In the genomic region with DNA sequence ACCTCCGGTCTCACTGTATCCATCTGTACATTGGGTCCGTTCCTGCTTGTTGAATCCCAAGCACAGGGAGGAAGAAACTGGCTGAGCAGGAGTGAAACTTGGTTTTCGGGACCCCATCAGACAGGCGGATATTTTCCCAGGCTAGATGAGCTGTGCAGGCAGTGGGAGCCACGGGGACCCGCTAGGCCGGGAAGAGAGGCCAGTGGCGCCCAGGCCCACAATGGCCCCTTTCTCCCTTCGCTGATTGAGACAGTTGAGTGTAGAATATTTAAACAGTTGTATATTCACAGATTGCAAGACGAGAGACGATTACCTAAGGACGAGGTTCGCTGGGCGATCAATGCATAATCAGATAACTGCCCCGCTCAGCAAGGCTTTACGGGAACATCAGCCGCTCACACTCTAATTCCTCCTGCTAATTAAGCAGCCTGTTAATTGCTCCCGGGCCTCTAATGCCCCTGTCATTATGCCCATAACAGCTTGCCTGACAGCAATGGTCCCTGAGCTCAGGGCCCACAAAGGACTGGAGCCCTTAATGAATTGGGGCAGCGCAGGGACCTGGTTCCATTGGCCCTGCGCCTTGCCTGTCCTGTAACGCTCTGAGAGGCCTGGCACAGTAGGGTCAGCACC, we compare ENCODE assay signal across 12 mouse cellular contexts. TPM values are rescaled to one million over a fixed set of nuclear protein-coding genes. Genes with fewer than 3 reads are reported as not detected.
DNase-seq lines count a peak whose midpoint lies in the region; ATAC-seq and TF ChIP-seq lines count a peak whose summit lies in the region.
"Had no signal": no experiment of that assay in that cellular context is flagged by ENCODE, and none has a peak within 500 bp of the region (broad histone marks: within the 10 kb centered on the region; RNA-seq: fewer than 3 reads in every experiment).

No protein-coding gene starts in this region.

- H3K9ac ChIP-seq in midbrain, postnatal 0 days (replicated peaks; ENCODE audit: low read length, poor library complexity, severe bottlenecking): no peak overlapping the region
- no peak overlapping the region for H3K9ac ChIP-seq in midbrain, embryonic 16.5 days (ENCODE audit: low read depth, low read length)
- H3K9ac ChIP-seq in forebrain, embryonic 11.5 days (ENCODE audit: low read length): 0 out of 2 replicates have a peak overlapping the region, but pooled peaks have one; percentile 2
- no peak overlapping the region for H3K9ac ChIP-seq in hindbrain, embryonic 12.5 days
- no peak overlapping the region for H3K9ac ChIP-seq in intestine, embryonic 15.5 days
- H3K9ac ChIP-seq: liver, embryonic 15.5 days had no signal

- H3K4me3 ChIP-seq in midbrain, postnatal 0 days (ENCODE audit: low read depth, low read length): no peak overlapping the region
- H3K4me3 ChIP-seq in midbrain, embryonic 16.5 days (ENCODE audit: low read depth, low read length): no peak overlapping the region
- no peak overlapping the region for H3K4me3 ChIP-seq in forebrain, embryonic 11.5 days (ENCODE audit: low read depth, low read length)
- no peak overlapping the region for H3K4me3 ChIP-seq in hindbrain, embryonic 12.5 days
- no peak overlapping the region for H3K4me3 ChIP-seq in intestine, embryonic 15.5 days (replicated peaks)
- H3K4me3 ChIP-seq: liver, embryonic 15.5 days had no signal

- DNase-seq in midbrain, postnatal 0 days (ENCODE audit: low spot score): peak; percentile 42
- DNase-seq in forebrain, embryonic 11.5 days (ENCODE audit: low spot score): peak; percentile 81
- peak; percentile 92 for DNase-seq in retina, postnatal 1 day
- DNase-seq in liver: no peak
- DNase-seq: cerebellum, postnatal 25 days; heart, postnatal 4 days; thymus, postnatal 36 days had no signal

- H3K4me2 ChIP-seq in midbrain, postnatal 0 days (ENCODE audit: low read depth, low read length, poor library complexity, severe bottlenecking): no peak overlapping the region
- no peak overlapping the region for H3K4me2 ChIP-seq in midbrain, embryonic 16.5 days (ENCODE audit: low read length)
- no peak overlapping the region for H3K4me2 ChIP-seq in forebrain, embryonic 11.5 days (ENCODE audit: low read depth, low read length, severe bottlenecking)
- H3K4me2 ChIP-seq in hindbrain, embryonic 12.5 days (replicated peaks): no peak overlapping the region
- no peak overlapping the region for H3K4me2 ChIP-seq in intestine, embryonic 15.5 days (replicated peaks)
- H3K4me2 ChIP-seq: liver, embryonic 15.5 days had no signal

- WGBS in midbrain, postnatal 0 days: 59% methylated on average over 21 of the region's 21 CpGs
- 48% methylated on average over 21 of the region's 21 CpGs for WGBS in midbrain, embryonic 16.5 days
- 36% methylated on average over 21 of the region's 21 CpGs for WGBS in forebrain, embryonic 11.5 days
- 69% methylated on average over 21 of the region's 21 CpGs for whole genome bisulfite sequencing in hindbrain, embryonic 12.5 days
- WGBS in intestine, embryonic 15.5 days: 71% methylated on average over 21 of the region's 21 CpGs

- no peaks in the 10 kb centered on the region for H3K9me3 ChIP-seq in midbrain, postnatal 0 days (ENCODE audit: low read length)
- no peaks in the 10 kb centered on the region for H3K9me3 ChIP-seq in midbrain, embryonic 16.5 days (replicated peaks; ENCODE audit: control insufficient read depth, low read length, poor library complexity, severe bottlenecking)
- H3K9me3 ChIP-seq in forebrain, embryonic 11.5 days (ENCODE audit: control insufficient read depth, low read length): no peaks in the 10 kb centered on the region
- no peaks in the 10 kb centered on the region for H3K9me3 ChIP-seq in hindbrain, embryonic 12.5 days (replicated peaks)
- H3K9me3 ChIP-seq in intestine, embryonic 15.5 days: no peaks in the 10 kb centered on the region
- H3K9me3 ChIP-seq: liver, embryonic 15.5 days had no signal

- H3K27me3 ChIP-seq in midbrain, postnatal 0 days (ENCODE audit: insufficient read depth, low read length): no peaks in the 10 kb centered on the region
- no peaks in the 10 kb centered on the region; the same call in 1 of the 2 replicates for H3K27me3 ChIP-seq in midbrain, embryonic 16.5 days (ENCODE audit: control insufficient read depth, insufficient read depth, low read depth, low read length)
- H3K27me3 ChIP-seq in forebrain, embryonic 11.5 days (ENCODE audit: control insufficient read depth, insufficient read depth, low read length): no peaks in the 10 kb centered on the region
- H3K27me3 ChIP-seq in hindbrain, embryonic 12.5 days: peaks cover 17% of the 10 kb centered on the region; the same call in 1 of the 2 replicates
- no peaks in the 10 kb centered on the region for H3K27me3 ChIP-seq in intestine, embryonic 15.5 days (replicated peaks)
- H3K27me3 ChIP-seq: liver, embryonic 15.5 days had no signal

- no peak overlapping the region for H3K27ac ChIP-seq in midbrain, postnatal 0 days (ENCODE audit: low read depth, low read length)
- H3K27ac ChIP-seq in midbrain, embryonic 16.5 days (ENCODE audit: low read length): no peak overlapping the region
- peak overlapping the region; percentile 91 for H3K27ac ChIP-seq in forebrain, embryonic 11.5 days (ENCODE audit: low read depth, low read length)
- no peak overlapping the region for H3K27ac ChIP-seq in hindbrain, embryonic 12.5 days
- no peak overlapping the region for H3K27ac ChIP-seq in intestine, embryonic 15.5 days
- H3K27ac ChIP-seq: kidney, postnatal 0 days; liver, embryonic 15.5 days had no signal

- no peak for ATAC-seq in midbrain, postnatal 0 days (ENCODE audit: low FRiP score)
- no peak for ATAC-seq in midbrain, embryonic 16.5 days
- peak; percentile 83 for ATAC-seq in forebrain, embryonic 11.5 days (replicated peaks; ENCODE audit: low FRiP score)
- peak; percentile 41; the same call in 1 of the 2 replicates for ATAC-seq in hindbrain, embryonic 12.5 days (ENCODE audit: low FRiP score)
- no peak; the same call in 1 of the 2 replicates for ATAC-seq in intestine, embryonic 15.5 days

- H3K36me3 ChIP-seq in midbrain, postnatal 0 days (ENCODE audit: insufficient read depth, low read length): no peaks in the 10 kb centered on the region
- no peaks in the 10 kb centered on the region for H3K36me3 ChIP-seq in midbrain, embryonic 16.5 days (ENCODE audit: control insufficient read depth, insufficient read depth, low read length)
- H3K36me3 ChIP-seq in forebrain, embryonic 11.5 days (ENCODE audit: control insufficient read depth, insufficient read depth, low read length): no peaks in the 10 kb centered on the region
- no peaks in the 10 kb centered on the region for H3K36me3 ChIP-seq in hindbrain, embryonic 12.5 days
- H3K36me3 ChIP-seq in intestine, embryonic 15.5 days: no peaks in the 10 kb centered on the region
- H3K36me3 ChIP-seq: liver, embryonic 15.5 days had no signal

- 0 out of 2 replicates have a peak, but pooled peaks cover 2% of the 10 kb centered on the region for H3K4me1 ChIP-seq in midbrain, postnatal 0 days (ENCODE audit: insufficient read depth, low read length)
- no peaks in the 10 kb centered on the region for H3K4me1 ChIP-seq in midbrain, embryonic 16.5 days (ENCODE audit: control insufficient read depth, insufficient read depth, low read length)
- peaks cover 58% of the 10 kb centered on the region for H3K4me1 ChIP-seq in forebrain, embryonic 11.5 days (replicated peaks; ENCODE audit: control insufficient read depth, insufficient read depth, low read length)
- peaks cover 35% of the 10 kb centered on the region for H3K4me1 ChIP-seq in hindbrain, embryonic 12.5 days
- H3K4me1 ChIP-seq in intestine, embryonic 15.5 days (replicated peaks): peaks cover 24% of the 10 kb centered on the region

- TF ChIP-seq CTCF in midbrain, postnatal 0 days (IDR thresholded peaks at IDR 0.05): no peak

RNA-seq across cellular contexts. Expression of gene Prdm16, which starts 54.0 kb away (rescaled TPM):
- total RNA-seq in midbrain, postnatal 0 days (2014; rRNA removed): 10.7 and 13.4 TPM in 2 replicates
- 9.3 and 12.0 TPM in 2 replicates for polyA plus RNA-seq in midbrain, postnatal 0 days (2015; fragmentation: Nextera tagmentation; extraction: Ambion mirVana)
- polyA plus RNA-seq in midbrain, embryonic 16.5 days (2015; fragmentation: Nextera tagmentation; extraction: Ambion mirVana): 11.8 and 13.1 TPM in 2 replicates
- 44.7 and 49.3 TPM in 2 replicates for polyA plus RNA-seq in forebrain, embryonic 11.5 days (2014; fragmentation: Nextera tagmentation; extraction: Ambion mirVana)
- 26.4 and 32.3 TPM in 2 replicates for polyA plus RNA-seq in hindbrain, embryonic 12.5 days (2016; fragmentation: Nextera tagmentation; extraction: Ambion mirVana)
- polyA plus RNA-seq in intestine, embryonic 15.5 days (2015; fragmentation: Nextera tagmentation; extraction: Ambion mirVana): 16.4 and 17.7 TPM in 2 replicates

Comparison
In these comparisons a context has a peak if more than half of its experiments do, and no peak if none do; other contexts are left out.
1. ATAC-seq: peak in forebrain, embryonic 11.5 days (single experiment) and hindbrain, embryonic 12.5 days (single experiment); none in midbrain, postnatal 0 days (single experiment), midbrain, embryonic 16.5 days (single experiment) and intestine, embryonic 15.5 days (single experiment).